Mouse (Mus musculus): ENCODE measurements around the gene Plekhg5.

GRCm38 (mm10) chr4:152103025-152103424, 30.7 kb downstream of the Plekhg5 start:
- TF ChIP-seq CTCF (IDR thresholded peaks at IDR 0.05) (peak; percentile 91), EP300 (IDR thresholded peaks at IDR 0.05) (no peak)
